Mouse (Mus musculus): Measurements from ENCODE around the gene Sat1.

Sat1 gene

GRCm38 (mm10) chrX:155167667-155168066, 48.6 kb downstream of the Sat1 start:
- in situ Hi-C loops (cut with MboI, MseI): no loop called here

DNA sequence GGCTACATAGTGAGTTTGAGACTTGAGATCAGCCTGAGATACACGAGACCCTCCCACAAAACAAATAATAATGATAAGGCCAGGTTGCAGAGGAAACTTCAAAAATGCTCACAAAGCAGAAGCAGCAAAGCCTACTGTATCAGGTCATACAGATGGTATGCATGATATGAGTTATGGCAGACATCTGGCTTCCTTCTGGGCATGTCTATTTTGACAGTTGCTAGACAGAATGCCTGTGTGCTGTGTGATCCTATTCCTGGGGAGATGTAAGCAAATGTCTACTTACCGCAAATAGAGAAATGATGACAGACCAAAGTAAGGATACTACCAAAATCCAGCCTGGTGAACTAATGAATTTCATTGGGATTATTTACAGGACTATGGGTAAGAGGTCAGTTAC, 49.9 kb downstream of the Sat1 start:
- in situ Hi-C loops (cut with MboI, MseI): no loop called here

GRCm38 (mm10) chrX:155163553-155163952, 52.7 kb downstream of the Sat1 start:
- in situ Hi-C loops (cut with MboI, MseI): no loop called here
